Mouse (Mus musculus) liver, embryonic 15.5 days (tissue): ENCODE results near the gene Epas1. TPM values are rescaled to one million over a fixed set of nuclear protein-coding genes. Genes with fewer than 3 reads are reported as not detected.

Experiments
- ATAC-seq: fragments of 200-750 bp; cut with Nextera tagmentation; 2 replicates; pipeline ENCODE4 v1.8.0; 2017; ENCODE audit warnings: moderate number of reproducible peaks, mild to moderate bottlenecking, moderate library complexity; ENCODE audit not compliant: insufficient read depth
- H3K27ac ChIP-seq: fragments of 300-500 bp; sonication (generic); replicated peaks from 2 replicates; pipeline ENCODE4 v1.5.1; 2015; ENCODE audit warnings: mild to moderate bottlenecking, inconsistent platforms
- H3K27me3 ChIP-seq: fragments of 300-500 bp; sonication (generic); 2 replicates; pipeline ENCODE4 v1.6.1; 2015; ENCODE audit warnings: mild to moderate bottlenecking, inconsistent platforms
- H3K36me3 ChIP-seq: fragments of 300-500 bp; sonication (generic); replicated peaks from 2 replicates; pipeline ENCODE4 v1.6.1; 2015; ENCODE audit warnings: moderate library complexity, mild to moderate bottlenecking, inconsistent platforms
- H3K4me1 ChIP-seq: fragments of 300-500 bp; sonication (generic); replicated peaks from 2 replicates; pipeline ENCODE4 v1.6.1; 2015; ENCODE audit warnings: inconsistent platforms
- H3K4me2 ChIP-seq: fragments of 300-500 bp; sonication (generic); 2 replicates; pipeline ENCODE4 v1.6.1; 2015; ENCODE audit warnings: moderate library complexity, mild to moderate bottlenecking, inconsistent platforms
- H3K4me3 ChIP-seq: fragments of 300-500 bp; sonication (generic); replicated peaks from 2 replicates; pipeline ENCODE4 v1.5.1; 2015; ENCODE audit warnings: mild to moderate bottlenecking, inconsistent platforms
- H3K9ac ChIP-seq: fragments of 300-500 bp; sonication (generic); 2 replicates; pipeline ENCODE4 v1.6.1; 2015; ENCODE audit warnings: moderate library complexity, mild to moderate bottlenecking, inconsistent platforms
- H3K9me3 ChIP-seq: fragments of 300-500 bp; sonication (generic); replicated peaks from 2 replicates; pipeline ENCODE4 v1.6.1; 2016; ENCODE audit warnings: inconsistent platforms
- WGBS: fragments of 180-500 bp; shearing (Covaris S2); methylation state at CpG from one replicate; pipeline ENCODE4 v1.1.7; 2015; ENCODE audit warnings: mixed read lengths; ENCODE audit not compliant: insufficient replicate concordance; 5-methylcytosine and 5-hydroxymethylcytosine counted together
- polyA plus RNA-seq: library from polyadenylated mRNA; unstranded; fragments of >200 nt; fragmentation: Nextera tagmentation; extraction: Ambion mirVana; gene quantifications from 2 replicates; pipeline ENCODE4 v1.2.1, GENCODE M21; 2015

The Epas1 gene
- polyA plus RNA-seq, 1 experiment from 2014 or later: 2.6 TPM

- H3K4me1 ChIP-seq: peaks cover 38% of the 10 kb centered on the region
- no peaks in the 10 kb centered on the region for H3K9me3 ChIP-seq
- no peak overlapping the region for H3K4me3 ChIP-seq
- no peaks in the 10 kb centered on the region for H3K36me3 ChIP-seq
- ATAC-seq: no peak
- no peak overlapping the region for H3K9ac ChIP-seq
- 71% methylated on average over 15 of the region's 15 CpGs for WGBS
- H3K4me2 ChIP-seq: no peak overlapping the region
- no peaks in the 10 kb centered on the region for H3K27me3 ChIP-seq
- no peak overlapping the region for H3K27ac ChIP-seq
These were observed 19.6 kb downstream of the Epas1 start for GRCm38 (mm10) chr17:86772929-86773588.

- no peaks in the 10 kb centered on the region for H3K9me3 ChIP-seq
- 0 out of 2 replicates have a peak, but pooled peaks cover 10% of the 10 kb centered on the region for H3K4me1 ChIP-seq
- H3K27ac ChIP-seq: 0 out of 2 replicates have a peak overlapping the region, but pooled peaks have one; percentile 12
- WGBS: 47% methylated on average over 12 of the region's 12 CpGs
- H3K36me3 ChIP-seq: no peaks in the 10 kb centered on the region
- H3K4me3 ChIP-seq: no peak overlapping the region
- H3K27me3 ChIP-seq: no peaks in the 10 kb centered on the region
- ATAC-seq: peak; percentile 60
- no peak overlapping the region for H3K9ac ChIP-seq
- H3K4me2 ChIP-seq: no peak overlapping the region
These were observed 23.0 kb downstream of the Epas1 start for GRCm38 (mm10) chr17:86776538-86776937.

- peaks cover 13% of the 10 kb centered on the region for H3K4me1 ChIP-seq
- 68% methylated on average over 6 of the region's 6 CpGs for WGBS
- H3K27ac ChIP-seq: no peak overlapping the region
- H3K4me3 ChIP-seq: no peak overlapping the region
- no peaks in the 10 kb centered on the region for H3K27me3 ChIP-seq
- ATAC-seq: no peak
- no peaks in the 10 kb centered on the region for H3K36me3 ChIP-seq
- H3K9me3 ChIP-seq: no peaks in the 10 kb centered on the region
- no peak overlapping the region for H3K9ac ChIP-seq
- no peak overlapping the region for H3K4me2 ChIP-seq
These were observed 24.6 kb downstream of the Epas1 start for GRCm38 (mm10) chr17:86778147-86778546.

GRCm38 (mm10) chr17:86779191-86780130, 26.0 kb downstream of the Epas1 start:
- Histone ChIP-seq H3K9ac (no peak overlapping the region), H3K9me3 (no peaks in the 10 kb centered on the region), H3K27me3 (no peaks in the 10 kb centered on the region), H3K4me3 (no peak overlapping the region), H3K27ac (no peak overlapping the region), H3K4me1 (peaks cover 13% of the 10 kb centered on the region), H3K36me3 (no peaks in the 10 kb centered on the region), H3K4me2 (no peak overlapping the region)
- 39% methylated on average over 15 of the region's 15 CpGs for WGBS
- ATAC-seq: no peak

GRCm38 (mm10) chr17:86780708-86781318, 27.3 kb downstream of the Epas1 start:
- no peak overlapping the region for H3K27ac ChIP-seq
- H3K9me3 ChIP-seq: no peaks in the 10 kb centered on the region
- H3K4me3 ChIP-seq: no peak overlapping the region
- peaks cover 16% of the 10 kb centered on the region for H3K4me1 ChIP-seq
- no peak overlapping the region for H3K9ac ChIP-seq
- no peaks in the 10 kb centered on the region for H3K27me3 ChIP-seq
- no peak for ATAC-seq
- no peak overlapping the region for H3K4me2 ChIP-seq
- H3K36me3 ChIP-seq: no peaks in the 10 kb centered on the region
- WGBS: 64% methylated on average over 6 of the region's 6 CpGs

GRCm38 (mm10) chr17:86781755-86782400, 28.4 kb downstream of the Epas1 start:
- Histone ChIP-seq H3K9ac (no peak overlapping the region), H3K4me2 (no peak overlapping the region), H3K4me1 (peaks cover 11% of the 10 kb centered on the region), H3K27me3 (no peaks in the 10 kb centered on the region), H3K36me3 (no peaks in the 10 kb centered on the region), H3K27ac (no peak overlapping the region), H3K9me3 (no peaks in the 10 kb centered on the region), H3K4me3 (no peak overlapping the region)
- 55% methylated on average over 12 of the region's 12 CpGs for WGBS
- ATAC-seq: no peak

- WGBS: 61% methylated on average over 10 of the region's 10 CpGs
These were observed 31.0 kb downstream of the Epas1 start for GRCm38 (mm10) chr17:86784405-86784977.

GRCm38 (mm10) chr17:86785612-86786011, 32.1 kb downstream of the Epas1 start:
- Histone ChIP-seq H3K9ac (no peak overlapping the region), H3K4me2 (no peak overlapping the region), H3K4me3 (no peak overlapping the region), H3K9me3 (no peaks in the 10 kb centered on the region), H3K27me3 (no peaks in the 10 kb centered on the region), H3K27ac (no peak overlapping the region), H3K4me1 (peaks cover 11% of the 10 kb centered on the region), H3K36me3 (no peaks in the 10 kb centered on the region)
- no peak for ATAC-seq
- WGBS: 64% methylated on average over 7 of the region's 7 CpGs

More at GRCm38 (mm10) chr17:86784405-86784977, 31.0 kb downstream of the Epas1 start:
- Histone ChIP-seq H3K4me2 (no peak overlapping the region), H3K27me3 (no peaks in the 10 kb centered on the region), H3K36me3 (no peaks in the 10 kb centered on the region), H3K4me3 (no peak overlapping the region), H3K9me3 (no peaks in the 10 kb centered on the region), H3K4me1 (peaks cover 11% of the 10 kb centered on the region), H3K27ac (no peak overlapping the region), H3K9ac (no peak overlapping the region)
- no peak for ATAC-seq

GRCm38 (mm10) chr17:86786496-86786895, 33.0 kb downstream of the Epas1 start:
- Histone ChIP-seq H3K9ac (no peak overlapping the region), H3K4me3 (no peak overlapping the region), H3K9me3 (no peaks in the 10 kb centered on the region), H3K36me3 (no peaks in the 10 kb centered on the region), H3K4me2 (no peak overlapping the region), H3K27me3 (no peaks in the 10 kb centered on the region), H3K27ac (no peak overlapping the region), H3K4me1 (peaks cover 11% of the 10 kb centered on the region)
- 60% methylated on average over 7 of the region's 7 CpGs for WGBS
- no peak for ATAC-seq

- WGBS: 47% methylated on average over 7 of the region's 7 CpGs
These were observed 34.3 kb downstream of the Epas1 start for GRCm38 (mm10) chr17:86787805-86788204.

More at GRCm38 (mm10) chr17:86787805-86788204, 34.3 kb downstream of the Epas1 start:
- Histone ChIP-seq H3K4me1 (peaks cover 2% of the 10 kb centered on the region; the same call in 1 of the 2 replicates), H3K27me3 (no peaks in the 10 kb centered on the region), H3K36me3 (no peaks in the 10 kb centered on the region), H3K27ac (no peak overlapping the region), H3K4me2 (no peak overlapping the region), H3K9ac (no peak overlapping the region), H3K4me3 (no peak overlapping the region), H3K9me3 (no peaks in the 10 kb centered on the region)
- no peak for ATAC-seq
